Mouse (Mus musculus) liver, adult 2 months (tissue): Measurements from ENCODE around the gene Magohb.

ENCODE experiments used
- CTCF ChIP-seq: fragments of 200-500 bp; IDR thresholded peaks from 2 replicates; pipeline ENCODE4 v1.5.1; 2011; ENCODE audit warnings: low read depth, low read length, control low read depth
- POLR2A ChIP-seq: fragments of 200-500 bp; IDR thresholded peaks from 2 replicates; pipeline ENCODE4 v1.6.1; 2011; ENCODE audit warnings: low read length, control low read depth; ENCODE audit not compliant: insufficient read depth; ENCODE audit errors: extremely low read depth

- TF ChIP-seq CTCF (no peak), POLR2A (no peak)
These were observed 23.4 kb upstream of the Magohb start for GRCm38 (mm10) chr6:131316155-131317101.
